Mouse (Mus musculus) regulatory T cell (primary cell): ENCODE data around the gene Ctr9.

ENCODE experiments used
- in situ Hi-C: fragments of 300-600 bp; cut with MboI, MseI; formaldehyde crosslinking; loops from one replicate; pipeline ENCODE4 v1.15.1; 2025; ENCODE audit warnings: high pct_unique_total_duplicates

The Ctr9 gene

DNA sequence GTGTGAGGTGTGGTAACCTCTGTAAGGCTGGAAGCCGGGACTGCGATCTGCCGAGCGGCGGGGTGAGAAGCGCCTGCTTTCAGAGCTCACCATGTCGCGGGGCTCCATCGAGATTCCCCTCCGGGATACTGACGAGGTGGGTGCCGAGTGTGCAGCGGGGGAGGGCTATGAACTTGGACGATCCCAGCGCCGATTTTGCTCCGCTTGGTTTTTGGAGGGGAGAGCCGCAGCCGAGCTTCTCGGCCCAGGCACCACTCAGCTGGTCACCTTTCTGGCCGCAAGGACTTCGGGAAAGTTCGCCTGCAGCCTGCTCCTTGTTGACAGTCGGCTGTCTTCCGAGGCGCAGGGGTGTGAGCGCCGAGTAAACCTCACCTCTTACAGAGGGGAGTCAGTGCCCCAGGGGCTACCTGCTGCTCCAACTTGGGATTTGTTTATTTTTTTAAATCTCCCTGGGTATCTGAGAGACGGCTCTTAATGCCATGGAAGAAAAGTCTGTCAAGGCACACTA, 349 bp downstream of the Ctr9 start:
- in situ Hi-C loops, result no loop called here

DNA sequence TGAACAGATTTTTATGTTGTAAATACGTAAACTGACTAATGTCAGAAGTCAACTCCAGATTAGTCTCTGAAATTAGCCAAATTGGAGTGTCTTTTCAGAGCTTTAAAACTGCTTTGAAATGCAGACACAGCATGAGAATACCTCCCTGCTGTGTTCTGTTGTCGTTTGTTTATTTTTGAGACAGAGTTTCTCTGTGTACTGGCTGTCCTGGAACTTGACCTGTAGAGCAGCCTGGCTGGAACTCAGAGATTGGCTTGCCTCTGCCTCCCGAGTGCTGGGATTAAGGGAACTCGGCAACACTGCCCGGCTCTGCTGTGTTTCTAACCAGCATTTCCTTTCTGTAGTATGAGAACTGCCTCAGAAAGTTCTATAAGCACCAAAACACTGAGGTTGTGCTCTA, 20.2 kb downstream of the Ctr9 start:
- in situ Hi-C loops, result no loop called here

DNA sequence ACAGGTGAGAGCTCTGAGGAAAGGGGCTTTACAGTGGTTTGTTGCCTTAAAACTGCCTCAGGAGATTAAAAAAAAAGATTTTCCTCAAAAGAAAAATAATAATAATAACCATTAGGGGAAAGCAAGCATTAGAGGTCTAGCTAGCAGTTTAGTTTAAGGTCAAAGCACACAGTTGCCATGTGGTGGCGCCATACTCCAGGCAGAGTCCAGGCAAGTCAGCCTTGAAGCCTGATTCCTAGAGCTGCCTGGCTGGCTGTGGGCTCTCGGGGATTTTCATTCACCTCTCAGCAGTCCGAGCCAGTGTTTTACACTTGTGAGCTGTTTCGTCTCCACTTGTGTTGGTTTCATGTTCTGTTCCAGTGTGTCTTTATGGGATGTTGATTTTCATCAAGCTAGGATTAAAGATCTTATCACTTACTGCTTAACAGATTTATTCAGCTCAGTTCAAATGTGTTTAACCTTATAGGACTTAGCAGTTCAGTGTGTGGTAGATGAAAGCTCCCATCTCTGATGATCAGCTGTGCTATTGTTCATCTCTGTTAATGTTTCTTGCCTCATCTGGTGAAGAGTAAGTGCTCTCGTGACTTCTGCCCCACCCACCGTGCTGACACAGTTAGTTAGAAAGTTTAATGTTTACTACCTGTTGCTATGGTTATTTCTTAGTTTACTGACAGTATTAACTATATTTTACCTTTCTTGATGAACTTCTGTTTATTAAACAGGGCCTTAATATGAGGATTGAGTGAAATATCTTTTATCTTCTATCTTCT, 21.1 kb downstream of the Ctr9 start:
- in situ Hi-C loops, result loop anchor here (10.0 kb wide), 1 partner anchor 155 kb away; no protein-coding TSS in a partner anchor

DNA sequence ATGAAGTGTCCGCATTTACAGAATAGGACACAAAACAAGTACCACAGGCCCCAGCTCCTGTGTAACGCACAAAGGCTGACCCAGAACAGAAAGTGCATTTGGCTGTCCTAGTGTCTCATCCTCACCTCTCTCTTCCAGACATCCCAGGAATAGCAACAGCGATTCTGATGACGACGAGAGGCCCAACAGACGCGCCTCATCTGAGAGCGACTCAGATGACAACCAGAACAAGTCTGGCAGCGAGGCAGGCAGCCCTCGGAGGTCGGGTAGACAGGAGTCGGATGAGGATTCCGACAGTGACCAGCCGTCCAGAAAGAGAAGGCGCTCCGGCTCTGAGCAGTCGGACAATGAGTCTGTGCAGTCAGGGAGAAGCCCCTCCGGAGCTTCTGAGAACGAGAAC, 26.5 kb downstream of the Ctr9 start:
- in situ Hi-C loops, result loop anchor here (10.0 kb wide), 1 partner anchor 150 kb away; no protein-coding TSS in a partner anchor

DNA sequence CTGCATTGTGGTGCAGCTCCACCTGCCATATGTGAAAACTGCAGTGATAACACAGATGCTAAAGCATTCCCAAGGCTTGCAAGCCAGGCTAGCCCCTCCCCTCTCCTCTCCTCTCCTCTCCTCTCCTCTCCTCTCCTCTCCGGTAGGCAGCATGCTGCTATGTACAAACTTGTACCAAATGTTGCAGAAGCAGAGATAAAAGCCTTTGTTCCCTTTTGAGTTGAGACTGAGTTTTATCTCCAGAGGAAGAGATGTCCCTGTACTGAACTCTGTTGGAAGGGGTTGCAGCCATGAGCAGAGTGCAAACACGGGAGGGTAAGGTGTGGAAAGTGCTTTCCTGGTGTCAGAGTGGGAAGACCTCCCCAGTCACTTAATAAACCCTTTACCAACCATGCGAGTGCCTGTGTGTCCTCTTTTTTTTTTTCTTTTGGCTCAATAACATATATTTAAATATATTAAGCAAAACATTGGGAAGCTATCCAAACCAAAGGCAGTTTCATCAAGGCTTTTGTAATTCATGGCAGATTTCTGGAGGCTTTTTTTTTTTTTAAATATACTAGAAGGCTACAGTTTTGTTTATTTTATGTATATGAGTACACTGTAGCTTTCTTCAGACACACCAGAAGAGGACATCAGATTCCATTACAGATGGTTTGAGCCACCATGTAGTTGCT, 27.4 kb downstream of the Ctr9 start:
- in situ Hi-C loops, result loop anchor here (10.0 kb wide), 1 partner anchor 149 kb away; no protein-coding TSS in a partner anchor

DNA sequence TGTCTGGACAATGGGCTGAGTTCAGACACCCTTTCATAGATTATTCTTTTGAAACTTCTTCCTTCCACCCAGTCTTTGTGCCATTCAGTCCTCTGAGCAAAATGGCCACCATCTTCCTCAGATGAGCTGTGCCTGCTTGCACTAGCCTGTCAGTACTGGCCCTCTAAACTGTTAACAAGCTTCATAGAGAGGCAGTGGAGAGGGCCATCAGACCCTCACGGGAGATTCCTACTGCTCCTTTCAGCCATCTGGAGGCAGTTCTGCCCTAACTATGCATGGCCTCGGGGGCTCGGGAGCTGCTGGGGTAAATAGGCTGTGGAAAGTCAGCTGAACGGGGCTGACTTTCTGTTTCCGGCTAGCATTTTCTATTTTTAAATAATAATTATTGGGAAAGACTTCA, 30.8 kb downstream of the Ctr9 start:
- in situ Hi-C loops, result loop anchor here (10.0 kb wide), 1 partner anchor 145 kb away; no protein-coding TSS in a partner anchor

DNA sequence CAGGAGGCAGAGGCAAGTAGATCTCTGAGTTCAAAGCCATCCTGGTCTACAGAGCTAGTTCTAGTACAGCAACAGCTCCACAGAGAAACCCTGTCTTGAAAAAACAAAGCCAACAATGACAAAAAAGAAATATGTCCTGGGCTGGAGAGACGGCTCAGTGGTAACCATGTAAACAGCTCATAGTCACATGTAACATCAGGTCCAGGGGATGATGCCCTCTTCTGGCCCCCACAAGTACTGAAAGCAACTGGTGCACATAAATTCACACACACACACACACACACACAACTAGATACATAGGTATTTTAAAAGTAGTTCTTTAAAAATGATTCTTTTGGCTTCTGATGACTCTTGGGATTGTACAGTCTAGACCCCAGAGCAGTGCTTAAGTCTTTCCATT, 34.2 kb downstream of the Ctr9 start:
- in situ Hi-C loops, result no loop called here

DNA sequence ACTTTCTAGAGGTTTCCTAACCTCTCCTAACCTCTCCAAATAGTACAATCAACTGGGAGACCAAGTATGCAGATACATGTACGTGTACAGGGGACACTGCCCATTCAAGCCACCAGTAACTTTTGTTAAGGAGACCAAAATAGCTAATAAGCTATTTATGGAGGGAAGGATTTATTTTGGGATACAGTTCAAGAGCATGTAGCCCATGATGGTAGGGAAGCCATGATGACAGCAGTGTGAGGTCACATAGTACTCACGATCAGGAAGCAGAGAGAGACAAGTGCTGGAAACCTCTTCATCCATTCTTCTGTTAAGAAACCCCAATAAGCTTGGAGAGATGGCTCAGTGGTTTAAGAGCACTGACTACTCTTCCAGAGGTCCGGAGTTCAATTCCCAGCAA, 39.4 kb downstream of the Ctr9 start:
- in situ Hi-C loops, result no loop called here

DNA sequence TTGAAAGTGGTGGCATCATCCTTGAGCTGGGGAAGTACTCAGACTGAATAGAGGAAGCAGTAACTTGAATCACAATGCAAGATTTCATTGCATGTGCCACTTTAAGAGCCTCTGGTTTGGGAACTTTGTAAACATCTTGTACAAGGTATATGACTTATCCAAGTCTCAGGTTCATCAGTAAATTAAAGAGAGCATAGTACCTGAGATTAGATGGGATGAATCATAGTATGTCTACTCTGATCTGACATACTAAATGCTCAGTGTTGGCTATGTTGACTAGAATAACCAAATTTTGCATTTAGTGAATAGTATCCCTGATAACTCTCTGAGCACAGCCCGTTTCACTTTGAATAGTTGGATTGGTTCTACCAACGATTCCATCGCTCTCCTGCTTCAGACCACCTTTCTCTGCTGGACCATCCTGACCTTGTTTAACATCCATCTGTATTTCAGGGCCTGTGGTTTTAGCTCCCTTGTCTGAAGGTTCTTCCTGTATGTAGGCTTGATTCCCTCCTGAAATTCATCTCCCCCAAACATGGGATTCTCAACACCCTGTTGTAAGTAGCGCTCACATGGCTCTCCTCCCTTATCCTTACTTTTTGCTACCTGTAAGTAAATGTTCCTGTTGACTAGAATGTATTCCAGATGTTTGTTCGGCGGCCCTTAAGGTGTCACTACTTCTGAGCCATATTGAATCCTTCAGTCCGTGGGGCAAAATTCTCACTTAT, 40.9 kb downstream of the Ctr9 start:
- in situ Hi-C loops, result loop anchor here (5.0 kb wide), 1 partner anchor 222 kb away; no protein-coding TSS in a partner anchor

DNA sequence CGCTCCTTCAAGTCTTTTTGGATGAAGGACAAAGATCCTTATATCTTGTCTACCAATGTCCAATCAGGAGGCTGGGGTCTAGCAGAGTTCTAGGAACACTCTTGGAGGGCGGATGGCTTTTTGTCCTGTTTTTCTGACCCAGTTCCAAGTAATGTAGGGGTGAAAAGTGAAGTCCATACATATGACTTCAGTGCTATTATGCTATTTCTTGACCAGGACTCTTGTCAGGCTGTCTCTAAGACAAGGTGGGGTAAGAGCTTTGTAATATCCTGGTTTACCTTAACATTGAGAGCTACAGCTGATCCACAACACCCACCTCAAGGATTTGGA, 41.4 kb downstream of the Ctr9 start:
- in situ Hi-C loops, result loop anchor here (5.0 kb wide), 1 partner anchor 223 kb away; no protein-coding TSS in a partner anchor

DNA sequence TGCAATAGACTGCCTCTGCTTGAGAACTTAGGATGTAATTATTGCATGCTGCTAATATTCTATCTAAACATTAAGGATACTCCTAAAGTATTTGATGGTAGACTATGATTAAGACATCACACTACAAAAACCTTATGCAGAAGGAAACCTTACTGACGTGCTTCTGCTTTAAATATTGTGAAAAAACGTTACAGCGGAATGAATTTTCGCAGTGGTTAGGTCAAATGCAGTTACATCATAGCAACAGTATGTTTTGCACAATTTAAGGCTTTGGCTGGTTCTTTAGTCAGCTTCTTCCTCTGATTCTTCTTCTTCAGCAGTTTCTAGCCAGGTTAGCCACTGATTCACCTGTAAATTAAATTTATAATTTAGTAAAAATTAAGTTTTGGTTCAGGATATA, 43.7 kb downstream of the Ctr9 start:
- in situ Hi-C loops, result loop anchor here (5.0 kb wide), 1 partner anchor 225 kb away; no protein-coding TSS in a partner anchor

DNA sequence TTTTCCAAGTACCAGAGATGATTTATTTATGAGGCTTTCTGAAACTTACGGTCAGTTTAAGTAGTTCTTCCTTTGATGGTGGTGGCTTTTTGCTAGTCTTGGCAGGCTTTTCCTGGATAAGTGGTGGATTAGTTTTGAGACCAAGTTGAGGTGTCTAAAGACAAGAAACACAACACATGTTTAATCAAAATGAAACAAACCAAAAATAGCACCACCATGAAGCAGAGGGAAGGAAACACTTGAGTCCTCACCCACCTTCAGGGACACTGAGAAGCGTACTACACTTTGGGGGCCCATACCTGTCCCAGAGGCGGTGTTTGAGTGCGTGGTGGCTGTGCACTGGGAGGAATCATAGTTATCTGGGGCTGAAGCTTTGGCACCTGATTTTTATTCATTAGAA, 46.5 kb downstream of the Ctr9 start:
- in situ Hi-C loops, result no loop called here

DNA sequence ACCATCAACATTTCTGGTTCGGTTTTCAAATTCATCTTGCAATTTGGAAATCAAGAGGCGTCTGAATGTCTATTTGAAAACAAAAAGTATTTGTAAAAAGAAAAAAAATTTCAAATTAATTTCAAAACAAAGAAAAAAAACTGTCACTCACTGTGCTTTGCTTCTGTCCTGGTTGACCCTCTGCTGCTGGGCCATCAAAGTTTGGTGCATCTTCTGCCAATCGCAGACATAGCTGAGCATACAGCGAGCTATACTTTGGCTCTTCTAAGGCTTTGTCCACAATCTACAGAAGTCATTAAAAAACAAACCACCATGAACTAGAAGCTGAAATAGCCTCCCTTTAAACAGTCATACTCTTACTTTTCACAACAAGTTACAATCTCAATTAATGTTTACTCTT, 49.5 kb downstream of the Ctr9 start:
- in situ Hi-C loops, result no loop called here

DNA sequence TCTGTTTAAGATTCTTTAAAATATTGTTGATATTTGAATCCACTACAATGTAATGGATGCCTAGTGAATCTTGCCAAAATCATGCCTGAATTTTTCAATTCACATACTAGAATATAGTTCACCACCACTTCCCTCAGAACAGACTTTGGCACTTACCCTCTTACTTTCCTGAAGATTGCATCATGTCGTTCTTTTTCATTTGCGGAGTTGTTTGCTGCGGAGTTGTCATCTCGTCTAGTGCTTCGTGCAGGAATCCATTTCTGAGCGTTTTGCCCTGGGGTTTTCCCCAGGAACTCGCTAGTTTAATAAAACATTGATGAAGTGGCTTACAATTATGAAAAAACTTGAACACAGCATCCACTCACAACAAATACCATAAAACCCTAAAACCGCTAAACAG, 51.3 kb downstream of the Ctr9 start:
- in situ Hi-C loops, result loop anchor here (5.0 kb wide), 1 partner anchor 47 kb away; no protein-coding TSS in a partner anchor

DNA sequence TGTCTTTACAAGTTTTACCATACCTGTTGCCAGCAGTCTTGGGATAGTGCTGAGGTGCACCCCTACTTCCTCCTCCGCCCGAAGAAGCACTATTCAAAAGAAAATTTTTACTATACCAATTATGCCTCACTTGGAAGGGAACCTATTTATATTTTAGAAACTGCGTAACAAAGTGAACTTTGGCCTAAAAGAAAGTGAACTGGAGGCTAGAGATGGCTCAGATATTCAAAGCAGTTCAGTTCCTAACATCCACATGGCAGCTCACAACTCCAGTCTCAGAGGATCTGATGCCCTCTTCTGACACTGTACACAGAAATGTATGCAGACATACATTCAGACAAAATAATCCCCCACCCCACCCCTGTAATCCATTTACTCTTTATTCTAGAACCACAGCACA, 52.1 kb downstream of the Ctr9 start:
- in situ Hi-C loops, result loop anchor here (5.0 kb wide), 1 partner anchor 46 kb away; no protein-coding TSS in a partner anchor

DNA sequence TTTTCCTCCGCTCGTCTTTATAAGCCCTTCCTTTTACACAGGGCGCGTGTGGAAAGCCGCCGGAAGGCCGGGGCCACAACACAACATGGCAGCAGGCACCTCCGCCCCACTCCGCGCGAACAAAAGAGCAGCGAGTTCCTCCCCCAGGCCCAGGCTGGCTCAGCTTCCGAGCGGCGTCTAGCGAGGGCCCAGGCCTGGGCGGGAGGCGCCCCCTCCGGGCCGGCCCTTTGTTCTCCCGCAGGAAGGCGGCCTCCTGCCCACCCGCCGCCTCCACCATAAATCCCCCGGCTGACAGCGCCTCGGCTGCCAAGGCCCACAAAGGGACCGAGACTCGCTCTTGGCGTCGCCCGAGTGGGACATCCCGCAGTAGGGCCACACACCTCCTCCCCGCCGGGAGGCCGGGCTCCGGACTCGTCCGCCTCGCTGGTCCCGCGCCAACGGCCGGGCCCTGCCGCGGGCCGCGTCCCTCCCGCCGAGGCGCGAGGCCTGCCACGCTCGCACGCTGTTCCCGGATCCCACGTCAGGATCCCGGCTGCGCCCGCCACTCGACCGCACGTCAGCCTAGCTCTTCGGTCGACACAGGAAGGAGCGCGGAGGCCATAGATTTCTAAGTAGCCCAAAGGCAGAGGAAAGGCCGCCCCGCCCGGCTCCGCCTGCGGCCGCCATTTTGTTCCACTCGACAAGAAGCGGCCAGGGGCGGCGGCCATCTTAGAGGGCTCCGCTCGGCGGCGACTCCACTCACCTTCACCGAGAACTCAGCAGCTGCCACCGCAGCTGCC, 53.5 kb downstream of the Ctr9 start:
- in situ Hi-C loops, result loop anchor here (5.0 kb wide), 1 partner anchor 45 kb away; no protein-coding TSS in a partner anchor

DNA sequence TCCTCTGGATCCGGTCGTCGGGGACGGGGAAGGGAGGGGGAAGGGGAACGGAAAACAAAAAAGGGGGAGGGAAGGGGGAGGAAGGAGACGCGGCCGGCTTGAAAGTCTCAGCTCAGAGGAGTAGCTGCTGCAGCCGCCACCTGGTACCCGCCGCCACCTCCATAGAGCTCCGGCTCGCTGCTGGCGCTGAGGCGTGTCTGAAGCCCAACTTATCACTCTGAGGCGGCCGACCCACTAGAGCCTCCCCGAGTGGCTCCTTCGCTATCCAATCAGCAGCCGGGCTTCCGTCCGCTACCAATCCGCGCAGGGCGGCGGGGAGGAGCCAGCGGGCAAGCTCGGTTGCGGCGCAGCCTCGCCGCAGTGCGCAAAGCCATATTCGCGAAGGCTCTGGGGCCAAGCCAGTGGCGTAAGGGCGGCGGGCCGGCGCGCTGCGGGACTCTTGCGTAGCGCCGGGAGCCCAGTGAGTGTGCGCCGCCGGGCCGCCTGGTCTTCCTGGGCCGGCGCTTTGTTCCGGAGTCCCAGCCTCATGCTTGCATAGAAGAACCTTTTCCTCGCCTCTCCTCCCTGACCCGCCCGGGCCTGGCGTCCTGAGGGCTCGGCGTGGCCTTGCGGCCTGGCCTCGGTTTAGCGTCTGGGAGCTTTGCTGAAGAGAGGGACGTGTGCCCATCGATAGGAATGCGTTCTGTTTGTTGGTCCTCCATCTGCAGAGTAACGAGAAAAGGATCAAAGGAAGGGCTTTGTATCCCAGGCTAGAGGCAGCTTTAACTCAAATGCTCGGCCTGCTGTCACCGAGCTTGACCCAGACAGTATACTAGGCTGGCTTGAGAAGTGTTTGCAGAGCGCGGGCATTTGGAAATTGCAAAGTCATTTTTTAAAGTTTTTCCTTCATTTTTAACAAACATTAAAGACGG, 54.3 kb downstream of the Ctr9 start, which contains the start of gene Eif4g2:
Gene Eif4g2, minus strand, starts transcription at position 209 of the 911 bp plus-strand sequence.
- in situ Hi-C loops, result loop anchor here (5.0 kb wide), 1 partner anchor 44 kb away; no protein-coding TSS in a partner anchor

DNA sequence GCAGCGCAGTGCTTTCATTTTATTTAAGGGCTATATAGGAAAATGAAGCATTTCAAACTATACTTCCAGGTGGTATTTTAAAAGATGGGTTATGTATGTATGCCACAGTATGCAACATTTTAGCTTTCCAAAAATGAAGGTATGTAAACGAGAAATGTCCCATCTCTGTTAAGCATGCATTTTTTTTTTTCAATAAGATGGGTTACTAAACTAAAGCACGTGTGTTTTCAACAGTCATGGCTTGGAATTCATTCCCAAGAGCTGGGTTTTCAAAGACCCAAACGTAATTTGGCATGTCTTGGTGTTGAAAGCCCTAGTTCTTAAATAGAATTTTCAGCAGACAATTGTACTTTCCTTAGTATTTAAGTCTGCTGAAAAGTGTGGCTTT, 55.0 kb downstream of the Ctr9 start:
- in situ Hi-C loops, result loop anchor here (5.0 kb wide), 1 partner anchor 44 kb away; no protein-coding TSS in a partner anchor

DNA sequence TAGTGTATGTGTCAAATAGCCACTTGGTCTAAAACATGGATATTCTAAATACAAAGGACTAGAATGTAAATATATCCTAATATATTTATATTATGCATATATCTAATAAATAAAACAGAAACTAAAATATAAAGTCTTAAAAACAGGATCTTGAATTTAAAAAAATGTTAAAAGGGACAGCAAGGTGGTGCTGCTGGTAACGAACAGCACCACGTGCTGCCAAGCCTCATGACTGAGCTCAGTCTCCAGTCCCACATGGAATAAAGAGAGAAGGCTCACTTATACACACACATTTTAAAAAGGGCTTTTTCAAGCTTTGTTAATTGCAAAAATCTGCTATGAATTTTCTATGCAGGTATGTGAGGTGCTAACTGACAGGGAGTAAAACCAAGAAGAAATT, 55.7 kb downstream of the Ctr9 start:
- in situ Hi-C loops, result loop anchor here (5.0 kb wide), 1 partner anchor 43 kb away; no protein-coding TSS in a partner anchor

DNA sequence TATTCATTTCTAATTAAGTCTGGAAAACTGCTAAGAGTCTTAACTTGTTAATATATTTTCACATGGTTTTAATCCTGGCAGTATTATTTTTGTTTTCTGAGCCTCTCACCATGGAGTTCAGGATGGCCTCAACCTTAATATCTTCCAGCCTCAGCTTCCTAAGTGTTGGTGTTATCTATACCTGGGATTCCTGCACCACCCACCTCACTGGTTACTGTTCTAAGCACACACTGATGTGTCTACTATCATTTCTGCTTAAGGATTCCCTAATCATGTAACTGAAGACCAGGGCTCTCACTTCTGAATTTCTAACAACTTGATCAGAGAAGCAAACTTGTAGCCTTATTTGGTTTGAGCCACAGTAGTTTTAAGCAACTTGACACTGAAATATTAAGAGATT, 56.4 kb downstream of the Ctr9 start:
- in situ Hi-C loops, result no loop called here
